Mouse (Mus musculus) G1E (cell line): ENCODE results near the gene Arhgap32.

Experiments
- CTCF ChIP-seq: IDR thresholded peaks from 2 replicates; pipeline ENCODE4 v1.5.1; 2012; ENCODE audit warnings: low read depth, low read length, inconsistent platforms, mixed read lengths
- GATA1 ChIP-seq: IDR thresholded peaks from 2 replicates; pipeline ENCODE4 v1.6.1; 2012; ENCODE audit warnings: borderline replicate concordance, low read length, inconsistent platforms, mixed read lengths
- GATA2 ChIP-seq: IDR thresholded peaks from 2 replicates; pipeline ENCODE4 v1.6.1; 2012; ENCODE audit warnings: low read depth, low read length, inconsistent platforms, borderline replicate concordance
- POLR2AphosphoS5 ChIP-seq: IDR thresholded peaks from 2 replicates; pipeline ENCODE4 v1.6.1; 2012; ENCODE audit warnings: low read depth, low read length, inconsistent platforms; ENCODE audit not compliant: insufficient replicate concordance
- TAL1 ChIP-seq: conservative IDR thresholded peaks from 2 replicates; pipeline ENCODE4 v1.6.1; 2012; ENCODE audit warnings: low read depth, low read length, inconsistent platforms, mixed read lengths

GRCm38 (mm10) chr9:32156706-32157105 is 40.8 kb downstream of the Arhgap32 start:
- no peak for TF ChIP-seq CTCF
- no peak for TF ChIP-seq POLR2AphosphoS5
- TF ChIP-seq GATA1 = no peak
- TF ChIP-seq TAL1 = no peak
- no peak for TF ChIP-seq GATA2
